Mouse (Mus musculus): ENCODE measurements at regions not wholly inside any gene's neighbourhood (a gene's known extent, or its start where the extent isn't known, plus 50 kb on each side); places are given as distances from the start of the nearest gene placed in this dataset.

DNA sequence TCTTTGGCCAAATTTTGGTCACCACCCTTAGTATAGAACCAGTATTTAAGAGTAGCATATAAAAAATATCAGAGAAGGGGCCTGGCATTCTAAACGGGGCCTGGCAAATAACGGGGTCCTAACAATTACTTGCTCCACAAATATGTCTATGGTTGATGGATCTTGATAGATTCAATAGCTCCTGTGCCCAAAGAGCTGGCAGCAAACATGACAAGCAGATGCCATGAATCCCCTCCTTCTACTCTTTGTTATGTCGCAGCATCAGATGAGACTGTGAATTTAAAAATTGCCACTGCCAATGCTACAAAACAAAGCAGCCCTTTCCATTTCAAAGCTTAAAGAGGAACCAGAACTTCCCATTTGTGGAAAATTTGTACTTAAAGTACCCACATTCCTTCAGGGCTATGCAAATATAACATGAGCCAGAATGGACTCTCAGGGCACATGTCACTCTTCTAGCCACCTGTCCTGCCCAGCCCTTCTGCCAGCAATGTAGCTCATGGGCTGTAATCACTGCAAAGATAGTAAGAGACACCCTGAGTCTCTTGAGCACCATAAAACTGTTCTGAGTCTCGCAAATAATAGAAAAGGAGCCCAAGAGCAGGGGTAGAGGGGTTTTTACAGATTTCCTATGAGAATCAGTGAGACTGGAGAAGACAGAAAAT lies 342.4 kb upstream of the Kirrel3 start:
- DNase-seq (ENCODE audit: low read depth, low spot score), result no peak

- DNase-seq (ENCODE audit: low read depth, low spot score), result no peak
These were observed 330.3 kb upstream of the Kirrel3 start for GRCm38 (mm10) chr9:34155240-34156019.

DNA sequence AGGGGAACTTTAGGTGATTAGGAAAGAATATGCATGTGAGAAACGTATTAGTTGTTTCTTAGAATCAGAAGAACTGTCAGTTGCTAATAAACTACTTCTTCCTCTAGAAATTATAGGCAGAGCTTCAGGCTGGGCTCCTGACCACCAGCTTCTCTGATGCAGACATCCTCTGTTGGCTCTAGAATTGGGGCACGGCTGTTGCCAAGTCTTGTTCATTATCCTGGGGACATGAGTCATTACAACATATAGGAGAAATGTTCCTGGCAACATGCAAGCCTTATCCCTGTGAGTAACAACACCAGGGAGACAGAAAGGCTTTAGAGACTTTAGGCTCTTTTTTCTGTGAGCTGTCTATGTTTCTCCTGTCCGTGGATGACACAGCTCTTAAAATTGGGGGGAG lies 329.1 kb upstream of the Kirrel3 start:
- no peak for DNase-seq (ENCODE audit: low read depth, low spot score)

DNA sequence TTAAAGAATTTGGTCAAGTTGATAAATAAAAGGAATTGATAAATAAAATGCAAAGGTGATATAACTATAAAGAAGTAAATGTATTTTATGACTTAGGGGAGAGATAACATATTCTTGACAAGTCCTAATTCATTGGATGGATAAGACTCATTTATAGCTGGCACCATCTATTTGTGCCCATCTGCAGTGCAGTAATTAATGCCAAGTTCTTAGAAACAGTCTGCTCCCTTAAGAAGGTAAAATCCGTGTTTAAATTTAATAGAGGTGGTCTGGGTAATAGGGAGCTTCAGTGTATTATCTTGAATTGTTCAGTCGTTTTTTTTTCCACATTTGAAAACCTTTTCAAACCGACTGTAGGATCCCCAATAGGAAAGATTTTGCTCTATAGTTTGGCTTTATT lies 324.6 kb upstream of the Kirrel3 start:
- no peak for DNase-seq (ENCODE audit: low read depth, low spot score)

DNA sequence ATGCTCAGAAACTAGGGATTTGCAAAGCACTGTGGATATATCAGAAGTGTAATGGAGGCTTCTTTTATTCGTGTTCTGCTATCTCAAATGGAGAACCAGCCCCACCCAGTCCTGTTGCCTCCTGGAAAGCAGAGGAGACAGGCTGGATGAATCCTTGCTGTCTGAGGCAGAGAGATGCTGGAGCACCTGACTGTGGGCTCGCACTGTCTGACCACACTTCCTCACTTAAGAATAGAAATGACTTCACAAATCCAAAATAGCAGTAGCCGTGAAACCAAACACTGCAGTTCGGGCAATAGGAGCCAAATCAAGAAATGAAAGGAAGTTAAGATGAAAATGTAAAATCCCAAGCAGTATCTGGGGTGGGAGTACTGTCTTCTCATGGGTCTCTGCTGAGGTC lies 299.4 kb upstream of the Kirrel3 start:
- DNase-seq (ENCODE audit: low read depth, low spot score), result no peak

- no peak for DNase-seq (ENCODE audit: low read depth, low spot score)
These were observed 293.2 kb upstream of the Kirrel3 start for GRCm38 (mm10) chr9:34192542-34192941.

DNA sequence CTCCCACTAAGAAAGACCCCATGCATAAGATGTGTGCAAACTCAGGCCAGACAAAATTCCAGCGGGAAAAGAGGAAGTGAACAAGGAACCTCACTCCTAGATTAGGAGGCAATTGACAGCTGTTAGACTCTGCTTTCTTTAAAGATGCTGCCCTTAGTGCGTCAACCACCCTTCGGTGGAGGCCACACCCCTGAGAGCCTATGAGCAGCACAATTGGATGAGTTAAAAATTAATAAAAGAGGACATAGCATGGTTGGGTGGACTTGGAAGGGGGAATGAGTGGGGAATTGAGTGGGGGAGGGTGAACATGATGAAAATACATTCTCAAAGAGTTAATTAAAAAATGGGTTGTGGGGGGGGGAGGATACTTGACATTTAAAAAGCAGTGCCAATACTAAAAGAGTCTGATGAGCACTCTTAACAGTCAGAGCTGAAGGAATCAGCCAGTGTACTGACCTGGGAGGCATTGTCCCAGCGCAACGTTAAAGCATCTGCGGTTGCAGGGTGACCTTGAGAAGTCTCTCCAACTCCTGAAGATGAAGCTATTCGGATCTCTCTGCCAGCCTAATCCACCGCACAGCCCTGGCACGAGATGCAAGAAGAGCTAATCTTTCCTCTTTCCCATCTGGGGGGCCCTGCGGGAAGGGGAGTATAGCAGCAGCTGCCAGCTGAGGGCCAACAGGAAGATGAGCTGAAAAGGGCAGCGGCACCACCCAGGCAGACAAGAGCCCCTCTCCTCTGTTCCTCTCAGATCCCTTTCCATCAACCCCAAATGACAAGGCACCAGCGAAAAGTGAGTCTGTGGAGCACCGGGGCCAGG lies 283.4 kb upstream of the Kirrel3 start:
- DNase-seq (ENCODE audit: low read depth, low spot score), result peak; percentile 4

DNA sequence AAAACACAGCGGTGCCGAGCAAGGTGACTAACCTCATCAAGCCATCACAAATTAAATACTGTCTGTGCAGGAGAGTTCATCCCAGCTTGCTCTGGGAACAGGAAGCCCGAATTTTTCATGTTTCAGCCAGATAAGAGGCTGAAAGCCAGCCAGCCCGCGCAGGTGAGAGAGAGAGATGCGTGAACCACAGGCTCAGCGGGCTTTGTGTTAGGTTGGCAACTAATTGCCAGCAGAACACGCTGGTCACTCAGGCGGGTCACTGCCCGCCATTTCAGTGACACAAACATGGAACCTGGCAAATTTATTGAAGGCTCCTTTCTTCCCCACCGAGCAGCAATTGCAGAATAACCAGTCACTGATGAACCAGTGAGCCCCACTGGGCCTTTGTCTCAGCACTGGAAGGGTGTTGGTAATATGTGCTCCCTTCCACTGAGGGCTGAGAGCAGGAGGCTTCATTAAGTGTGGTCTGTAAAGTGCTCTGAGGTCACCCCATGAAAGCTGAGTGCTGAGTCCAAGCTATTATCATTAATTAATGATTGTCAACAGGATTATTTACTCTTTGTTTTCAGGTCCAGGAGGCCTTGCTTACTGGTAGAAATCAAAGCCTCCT lies 282.6 kb upstream of the Kirrel3 start:
- DNase-seq (ENCODE audit: low read depth, low spot score), result no peak

DNA sequence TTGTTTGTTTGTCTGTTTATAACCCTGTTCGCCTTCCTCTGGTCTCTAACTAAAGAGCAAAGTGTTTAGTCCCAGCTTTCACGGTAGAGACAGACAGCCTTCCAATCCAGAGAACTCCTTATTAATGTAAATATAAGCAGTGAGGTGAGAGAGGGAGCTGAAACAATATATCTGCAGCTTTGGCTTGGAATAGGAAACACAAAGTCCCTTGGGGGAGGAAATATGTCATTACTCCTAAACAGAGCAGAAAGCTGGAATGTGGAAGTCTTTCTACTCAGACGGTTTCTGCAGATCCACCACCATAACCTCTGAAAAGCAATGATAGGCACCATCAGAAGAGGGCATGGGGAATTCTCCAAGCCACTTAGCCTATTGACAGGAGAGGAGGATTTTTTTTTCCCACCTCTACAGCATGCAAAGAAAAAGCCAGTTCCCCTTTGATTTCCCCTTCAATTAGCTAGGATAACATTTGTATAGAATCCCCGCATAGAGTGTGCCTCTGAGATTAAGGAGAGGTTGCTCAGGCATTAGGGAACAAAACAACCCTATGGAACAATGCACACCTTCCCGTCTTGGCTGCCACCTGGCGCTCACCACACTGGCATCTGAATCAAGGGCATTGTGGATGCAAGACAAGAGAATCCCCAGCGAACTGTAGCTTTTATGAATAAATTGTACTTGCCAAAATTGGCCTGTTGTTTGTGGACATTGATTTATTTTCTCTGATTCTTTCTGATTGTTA lies 281.9 kb upstream of the Kirrel3 start:
- peak; percentile 6 for DNase-seq (ENCODE audit: low read depth, low spot score)

GRCm38 (mm10) chr9:34204479-34204878 lies 281.2 kb upstream of the Kirrel3 start:
- DNase-seq (ENCODE audit: low read depth, low spot score), result peak; percentile 62

- DNase-seq (ENCODE audit: low read depth, low spot score), result no peak
These were observed 254.1 kb upstream of the Kirrel3 start for GRCm38 (mm10) chr9:34231561-34231960.

DNA sequence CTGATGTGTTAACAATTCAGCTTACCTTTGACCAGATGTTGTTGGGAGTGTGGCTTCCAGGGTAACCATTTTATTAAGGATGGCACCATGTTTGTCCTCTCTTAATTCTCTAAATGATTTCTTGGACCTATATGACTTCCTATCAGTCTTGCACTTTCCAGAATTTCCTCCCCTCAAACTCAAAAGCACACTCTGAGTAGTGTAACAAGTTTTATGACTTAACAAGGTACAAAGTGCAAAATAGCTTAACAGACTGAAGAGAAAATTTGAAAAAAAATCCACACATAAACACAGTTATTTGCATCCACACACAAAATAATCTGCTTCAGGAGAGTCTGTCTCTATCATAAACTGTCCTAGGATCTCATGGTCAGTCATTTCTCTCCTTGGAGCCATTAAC lies 251.0 kb upstream of the Kirrel3 start:
- DNase-seq (ENCODE audit: low read depth, low spot score), result no peak

- DNase-seq (ENCODE audit: low read depth, low spot score), result no peak
These were observed 246.2 kb upstream of the Kirrel3 start for GRCm38 (mm10) chr9:34239531-34239930.

DNA sequence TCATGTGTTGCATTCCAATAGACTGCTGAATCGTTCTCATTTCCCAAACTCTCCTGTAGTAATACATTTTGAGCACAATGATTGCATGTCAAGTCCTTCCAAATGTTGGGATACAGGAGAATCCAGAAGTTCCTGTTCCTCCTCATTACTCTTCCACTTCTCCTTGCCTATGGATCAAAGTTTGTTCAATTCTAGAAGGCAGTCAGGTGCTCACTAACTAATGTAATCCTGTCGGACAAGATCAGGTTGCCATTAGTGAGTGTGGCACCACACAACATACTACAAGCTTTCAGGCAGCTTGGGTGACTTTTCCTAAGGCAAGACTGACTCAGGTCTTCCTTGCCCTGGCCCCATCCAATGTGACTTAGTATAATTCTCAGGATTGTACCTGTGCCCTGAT lies 242.0 kb upstream of the Kirrel3 start:
- DNase-seq (ENCODE audit: low read depth, low spot score), result no peak

DNA sequence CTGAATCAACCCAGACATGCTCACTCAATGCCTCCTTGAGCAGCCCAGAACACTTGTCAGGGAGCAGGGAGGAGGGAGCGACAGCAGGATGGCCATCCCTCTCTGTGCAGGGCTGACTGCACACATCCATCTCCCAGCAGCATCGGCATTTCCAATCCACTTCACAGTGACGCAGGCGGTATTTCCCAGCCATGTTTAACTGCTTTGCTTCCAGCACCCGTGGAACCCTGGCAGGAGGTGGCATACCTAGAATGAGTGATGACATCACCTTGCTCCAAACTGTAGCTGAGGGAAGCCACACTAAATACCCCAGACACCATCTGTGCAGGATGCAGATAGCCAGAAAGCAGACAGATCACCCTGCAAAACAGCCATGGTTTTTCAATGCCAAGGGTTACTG lies 241.1 kb upstream of the Kirrel3 start:
- no peak for DNase-seq (ENCODE audit: low read depth, low spot score)

GRCm38 (mm10) chr9:34252796-34253195 lies 232.9 kb upstream of the Kirrel3 start:
- DNase-seq (ENCODE audit: low read depth, low spot score), result no peak

DNA sequence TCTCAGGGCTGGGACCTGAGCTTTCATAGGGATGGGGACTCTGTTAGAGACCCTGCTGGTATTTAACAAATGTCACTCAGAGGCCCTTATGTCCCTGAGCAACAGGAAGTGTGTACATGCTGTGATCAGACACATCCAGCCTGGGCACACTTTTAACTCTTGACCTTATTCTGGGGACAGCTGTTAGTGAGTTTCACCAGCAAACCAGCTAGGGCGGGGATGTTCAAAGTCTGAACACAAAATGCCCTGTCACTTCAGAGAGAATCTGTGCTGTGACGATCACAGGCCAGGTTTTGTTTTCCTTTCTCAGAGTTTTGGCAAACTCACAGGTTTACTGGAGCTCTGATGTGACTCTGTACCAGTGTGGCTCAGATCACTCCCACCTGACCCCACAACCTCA lies 227.2 kb upstream of the Kirrel3 start:
- DNase-seq (ENCODE audit: low read depth, low spot score), result no peak

GRCm38 (mm10) chr9:34278068-34278467 lies 207.6 kb upstream of the Kirrel3 start:
- no peak for DNase-seq (ENCODE audit: low read depth, low spot score)

DNA sequence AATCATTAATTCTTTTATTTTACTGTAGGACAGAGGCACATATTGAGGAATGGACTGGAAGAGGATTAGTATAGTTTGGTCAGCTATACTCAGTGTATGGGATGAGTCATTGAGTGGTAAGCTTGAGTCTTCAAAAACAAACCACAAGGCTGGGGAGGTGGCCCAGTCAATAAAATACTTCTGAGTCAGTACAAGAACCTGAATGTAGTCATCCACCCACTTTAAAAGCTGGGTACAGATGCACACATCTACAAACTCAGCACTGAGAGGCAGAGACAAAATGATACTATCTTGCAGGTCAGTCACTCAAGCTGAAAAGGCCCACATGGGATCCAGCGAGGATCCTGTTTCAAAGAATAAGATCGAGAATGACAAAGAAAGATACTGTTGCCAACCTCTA lies 206.3 kb upstream of the Kirrel3 start:
- DNase-seq (ENCODE audit: low read depth, low spot score), result no peak

DNA sequence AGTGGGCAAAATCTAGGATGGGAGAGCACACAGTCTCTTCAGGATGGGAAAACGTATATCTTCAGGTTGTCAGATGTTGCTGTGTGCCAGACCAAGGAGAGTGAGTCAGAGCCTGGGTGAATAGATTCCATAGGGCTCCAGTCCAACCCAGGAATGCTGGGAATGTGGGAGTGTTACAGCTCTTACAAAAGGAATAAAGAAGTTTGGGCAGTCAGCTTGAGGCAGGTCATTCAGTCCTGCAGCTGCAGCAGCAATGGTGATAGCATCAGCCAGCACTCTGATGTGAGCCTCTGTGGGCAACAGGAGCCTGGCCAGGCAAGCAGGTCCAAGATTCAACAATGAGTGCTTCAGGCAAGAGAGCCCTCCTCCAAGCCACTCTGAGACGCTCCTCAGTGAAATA lies 205.8 kb upstream of the Kirrel3 start:
- DNase-seq (ENCODE audit: low read depth, low spot score), result peak; percentile 93

All from R1 (cell line).